Comparison of ENCODE assay signal across 17 mouse cellular contexts in the genomic region with DNA sequence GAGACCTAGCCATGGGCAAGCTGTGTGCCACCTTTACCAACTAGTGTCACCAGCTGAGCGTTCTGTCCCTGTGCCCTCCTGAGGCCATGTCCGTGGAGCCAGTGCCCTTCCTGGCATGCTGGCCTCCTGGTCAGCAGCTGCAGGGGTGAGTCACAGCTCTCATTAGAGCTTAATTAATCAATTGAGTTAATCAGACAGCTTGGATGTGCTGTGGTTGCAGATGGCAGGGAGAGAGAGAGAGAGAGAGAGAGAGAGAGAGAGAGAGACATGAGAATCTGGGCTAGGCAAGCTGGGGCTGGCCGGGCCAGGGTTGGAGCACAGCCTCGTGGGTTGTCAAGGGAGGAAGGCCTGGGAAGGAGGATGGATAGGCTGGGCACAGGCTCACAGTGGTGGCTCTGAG. TPM values are rescaled to one million over a fixed set of nuclear protein-coding genes. Genes with fewer than 3 reads are reported as not detected.
"Had no signal": no experiment of that assay in that cellular context is flagged by ENCODE, and none has a peak within 500 bp of the region (broad histone marks: within the 10 kb centered on the region; RNA-seq: fewer than 3 reads in every experiment).

No protein-coding gene starts in this region.

- DNase-seq: kidney, postnatal 10 days; kidney, postnatal 4 days; liver; liver, embryonic 13.5 days; liver, postnatal 0 days; lung, postnatal 14 days; thymus, adult 18-20 months; thymus, postnatal 14 days had no signal

- H3K27ac ChIP-seq: layer of hippocampus, adult 2 months; left cerebral cortex, adult 2 months; limb, embryonic 12.5 days; liver, embryonic 13.5 days; lung, embryonic 15.5 days; macrophage; midbrain, embryonic 13.5 days; neural tube, embryonic 12.5 days had no signal

- H3K9ac ChIP-seq: limb, embryonic 12.5 days; liver, embryonic 13.5 days; liver, postnatal 0 days; lung, embryonic 15.5 days; midbrain, embryonic 13.5 days; neural tube, embryonic 12.5 days had no signal

- H3K36me3 ChIP-seq: limb, embryonic 12.5 days; liver, embryonic 13.5 days; lung, embryonic 15.5 days; midbrain, embryonic 13.5 days; neural tube, embryonic 12.5 days had no signal

- H3K9me3 ChIP-seq: limb, embryonic 12.5 days; liver, embryonic 13.5 days; lung, embryonic 15.5 days; midbrain, embryonic 13.5 days; neural tube, embryonic 12.5 days had no signal

- H3K4me2 ChIP-seq: limb, embryonic 12.5 days; liver, embryonic 13.5 days; lung, embryonic 15.5 days; midbrain, embryonic 13.5 days; neural tube, embryonic 12.5 days had no signal

- H3K4me3 ChIP-seq: layer of hippocampus, adult 2 months; left cerebral cortex, adult 2 months; limb, embryonic 12.5 days; liver, embryonic 13.5 days; lung, embryonic 15.5 days; midbrain, embryonic 13.5 days; neural tube, embryonic 12.5 days had no signal

- ATAC-seq: liver, postnatal 0 days; midbrain, embryonic 13.5 days had no signal

RNA-seq across cellular contexts. Expression of a gene that starts 38.1 kb away (rescaled TPM):
- total RNA-seq: megakaryocyte-erythroid progenitor cell, adult 5-6 weeks; neutrophil, adult 5-6 weeks had no signal
- polyA plus RNA-seq: macrophage had no signal

RNA-seq across cellular contexts. Expression of a gene that starts 59.7 kb away (rescaled TPM):
- total RNA-seq: left cerebral cortex, adult 2 months; neutrophil, adult 5-6 weeks had no signal
